Mouse (Mus musculus) thymus, adult 2 months (tissue): ENCODE measurements at regions not wholly inside any gene's neighbourhood (a gene's known extent, or its start where the extent isn't known, plus 50 kb on each side); places are given as distances from the start of the nearest gene placed in this dataset.

ENCODE experiments used
- CTCF ChIP-seq: fragments of 200-500 bp; IDR thresholded peaks from 2 replicates; pipeline ENCODE4 v1.5.1; 2012; ENCODE audit warnings: mild to moderate bottlenecking, control low read depth, low read length, moderate library complexity, borderline replicate concordance; ENCODE audit not compliant: control insufficient read depth, poor library complexity, insufficient read depth; ENCODE audit errors: extremely low read depth
- POLR2A ChIP-seq: fragments of 200-500 bp; IDR thresholded peaks from 2 replicates; pipeline ENCODE4 v1.6.1; 2012; ENCODE audit warnings: mild to moderate bottlenecking, low read length, control low read depth, moderate library complexity; ENCODE audit not compliant: control insufficient read depth, poor library complexity, insufficient read depth; ENCODE audit errors: extremely low read depth

GRCm38 (mm10) chr16:95862621-95863020, 128.1 kb downstream of the Psmg1 start:
- no peak for TF ChIP-seq POLR2A
- no peak for TF ChIP-seq CTCF
